Mouse (Mus musculus): ENCODE data around the gene Cry2.
"Not testable (repeated sequence)": the region's sequence is repeated elsewhere in the genome, so short reads cannot be mapped to it uniquely, and the experiment has no call there.

The Cry2 gene

DNA sequence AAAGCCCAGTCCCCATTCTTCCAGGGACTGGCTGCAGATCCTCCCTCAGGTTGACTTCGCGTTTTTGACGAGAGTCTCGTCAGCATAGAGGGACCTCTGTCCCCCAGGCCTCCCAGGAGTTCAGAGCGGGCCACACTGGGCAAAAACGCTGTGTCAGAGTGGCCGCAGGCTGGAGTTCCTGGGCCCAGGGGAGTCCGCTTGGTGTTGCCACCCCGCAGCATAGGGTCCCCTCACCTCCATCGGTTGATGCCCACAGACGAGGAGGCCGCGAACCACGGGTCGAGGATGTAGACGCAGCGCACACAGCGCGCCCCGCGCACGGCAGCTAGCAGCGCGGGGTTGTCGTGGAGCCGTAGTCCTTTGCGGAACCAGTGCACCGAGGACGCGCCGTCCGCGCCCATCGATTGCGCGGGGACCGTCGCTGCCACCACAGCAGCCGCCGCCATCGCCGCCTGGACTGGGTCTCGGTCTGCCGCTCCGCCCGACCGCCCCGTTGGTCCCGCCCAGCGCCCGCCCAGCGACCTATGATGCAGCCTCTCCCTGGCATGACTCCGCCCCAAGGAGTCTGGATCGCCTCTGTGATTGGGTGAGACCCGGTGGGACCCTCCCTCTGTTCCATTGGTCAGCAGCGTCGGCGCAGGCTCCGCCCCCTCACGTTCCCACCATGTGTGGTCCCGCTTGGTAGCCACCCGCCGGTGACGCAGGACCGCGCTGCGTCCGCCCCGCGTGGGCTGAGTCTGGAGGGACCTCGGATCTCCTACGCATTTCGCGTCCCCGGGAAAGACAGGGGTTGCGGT, at the start of gene Cry2:
Cry2 (minus strand) TSS at position 466 of the 797 bp plus-strand sequence.
- DNase-seq (ENCODE audit: extremely low read depth, low read depth) = peak; percentile 92

DNA sequence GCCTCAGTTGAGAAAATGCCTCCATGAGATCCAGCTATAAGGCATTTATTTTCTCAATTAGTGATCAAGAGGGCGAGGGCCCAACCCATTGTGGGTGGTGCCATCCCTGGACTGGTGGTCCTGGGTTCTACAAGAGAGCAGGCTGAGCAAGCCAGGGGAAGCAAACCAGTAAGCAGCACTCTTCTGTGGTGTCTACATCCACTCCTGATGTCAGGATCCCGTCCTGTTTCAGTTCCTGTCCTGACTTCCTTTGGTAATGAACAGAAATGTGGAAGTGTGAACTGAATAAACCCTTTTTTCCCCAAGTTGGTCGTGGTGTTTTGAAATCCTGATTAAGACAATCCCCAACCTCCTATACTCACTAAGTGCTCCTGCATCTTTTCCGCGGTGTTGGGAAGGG, 49.7 kb upstream of the Cry2 start:
- DNase-seq (ENCODE audit: extremely low read depth, low read depth) = no peak

DNA sequence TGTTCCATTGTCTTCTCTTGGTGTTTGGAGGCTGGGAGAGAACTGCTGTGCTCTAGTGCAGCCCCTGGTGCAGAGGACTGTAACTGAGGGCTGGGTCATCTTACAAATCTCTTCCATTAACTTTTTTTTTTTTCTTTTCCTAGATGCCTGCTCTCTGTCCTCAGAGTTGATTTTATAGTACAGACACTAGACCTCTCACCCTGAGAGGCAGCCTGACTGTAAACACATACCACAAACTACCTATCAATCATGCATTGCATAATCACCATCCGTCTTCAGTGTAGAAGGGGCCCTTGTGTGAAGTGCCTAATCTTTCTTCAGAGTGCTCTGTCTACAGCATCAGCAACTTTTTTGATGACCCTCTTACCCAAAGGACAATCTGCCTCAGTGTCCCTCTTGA, 48.7 kb upstream of the Cry2 start:
- no peak for DNase-seq (ENCODE audit: extremely low read depth, low read depth)

DNA sequence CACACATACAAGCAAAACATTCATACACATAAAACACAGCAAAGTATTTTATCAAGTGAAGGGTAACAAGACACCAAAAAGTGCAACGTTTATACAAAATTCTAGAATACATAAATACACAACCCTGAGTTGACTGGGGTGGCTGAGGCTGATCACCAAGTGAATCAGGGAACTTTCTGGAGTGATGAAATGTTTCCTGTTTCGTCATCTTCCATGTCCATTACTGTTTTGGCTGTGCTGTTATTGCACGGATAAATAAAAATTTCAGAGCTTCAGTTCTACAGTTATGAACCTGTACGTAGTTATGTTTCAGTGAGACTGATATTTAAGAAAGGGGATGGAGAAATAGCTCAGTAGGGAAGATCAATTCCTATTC, 44.5 kb upstream of the Cry2 start:
- no peak for DNase-seq (ENCODE audit: extremely low read depth, low read depth)

DNA sequence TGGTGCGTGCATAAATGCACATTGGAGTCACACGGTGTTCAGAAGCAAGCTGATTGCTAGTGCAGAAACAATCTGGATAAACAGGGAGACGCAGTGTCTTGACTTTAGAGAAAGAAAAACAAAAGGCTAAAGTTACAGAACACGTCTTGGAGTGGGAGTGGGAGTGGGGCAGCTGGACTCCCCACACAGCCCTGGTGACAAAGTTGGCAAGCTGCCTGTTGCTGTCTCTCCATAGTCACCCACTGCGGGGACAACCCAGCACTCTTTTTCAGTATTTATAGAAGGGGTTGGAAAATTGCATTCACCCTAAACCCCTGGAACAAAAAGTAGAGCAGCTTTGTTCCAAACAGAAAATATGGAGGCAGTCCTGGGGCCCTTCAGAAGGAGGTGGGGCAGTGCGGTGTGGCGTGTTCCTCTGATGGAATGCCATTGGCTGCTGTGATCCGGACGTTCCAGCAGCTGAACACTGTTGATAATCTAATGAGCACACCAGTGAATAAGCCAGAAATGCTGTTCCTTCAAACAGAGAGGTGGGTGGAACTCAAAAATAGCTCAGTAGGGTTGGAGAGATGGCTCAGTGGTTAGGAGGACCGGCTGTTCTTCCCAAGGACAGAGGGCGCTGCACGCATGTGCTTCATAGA, 43.9 kb upstream of the Cry2 start:
- DNase-seq (ENCODE audit: extremely low read depth, low read depth) = no peak

DNA sequence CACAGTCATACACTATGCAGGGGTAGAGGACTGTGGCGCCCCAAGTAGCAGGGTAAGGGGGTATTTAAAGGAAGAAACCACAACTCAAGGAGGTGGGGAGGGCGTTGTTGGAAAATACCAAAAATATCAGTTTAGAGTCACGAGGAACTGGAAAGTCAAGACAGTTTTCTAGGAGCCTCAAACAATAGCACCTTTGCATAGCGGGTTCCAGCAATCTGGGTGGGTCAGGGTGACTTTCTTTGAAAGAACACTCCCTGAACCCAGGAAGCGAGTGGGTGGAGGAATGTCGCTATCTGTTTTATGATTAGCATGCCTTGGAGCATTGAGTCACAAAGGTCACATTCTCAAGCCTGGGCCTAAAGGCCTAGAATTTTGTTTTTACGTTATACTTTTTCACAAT, 42.7 kb upstream of the Cry2 start:
- DNase-seq (ENCODE audit: extremely low read depth, low read depth) = not testable (repeated sequence)

DNA sequence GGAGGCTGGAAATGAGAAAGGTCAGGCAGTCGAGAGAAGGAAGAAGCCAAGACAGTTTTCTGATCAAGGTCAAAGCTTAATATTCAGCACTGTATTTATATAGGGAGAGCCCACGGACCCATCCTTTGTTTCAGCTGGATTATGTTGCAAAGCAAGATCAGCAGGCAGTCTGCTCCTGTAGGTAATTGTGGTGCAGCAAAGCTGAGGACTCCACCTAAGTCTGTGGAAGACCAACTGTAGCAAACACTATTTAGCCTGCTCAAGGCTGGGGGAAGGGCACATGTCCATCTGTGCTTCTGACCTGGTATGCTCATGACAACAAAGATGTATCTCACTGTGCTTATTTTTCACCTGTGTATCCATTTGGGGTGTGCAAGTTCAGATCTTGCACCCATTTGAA, 41.9 kb upstream of the Cry2 start:
- no peak for DNase-seq (ENCODE audit: extremely low read depth, low read depth)

DNA sequence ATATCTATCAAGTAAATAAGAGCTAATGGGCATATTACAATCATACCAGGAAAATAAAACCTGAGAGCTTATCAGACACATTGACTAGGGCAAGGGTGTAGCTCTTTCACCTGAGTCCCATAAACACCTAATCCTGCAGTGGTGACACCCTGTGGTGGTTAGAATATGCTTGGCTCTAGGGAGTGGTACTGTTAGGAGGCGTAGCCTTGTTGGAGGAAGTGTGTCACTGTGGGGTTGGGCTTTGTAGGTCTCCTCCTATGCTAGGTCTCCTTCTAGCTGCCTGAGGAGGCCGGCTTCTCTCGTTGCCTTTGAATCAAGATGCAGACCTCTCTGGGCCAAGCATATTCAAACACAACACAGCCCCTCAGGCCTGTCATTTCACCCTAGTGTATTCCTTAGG, 41.1 kb upstream of the Cry2 start:
- no peak for DNase-seq (ENCODE audit: extremely low read depth, low read depth)

DNA sequence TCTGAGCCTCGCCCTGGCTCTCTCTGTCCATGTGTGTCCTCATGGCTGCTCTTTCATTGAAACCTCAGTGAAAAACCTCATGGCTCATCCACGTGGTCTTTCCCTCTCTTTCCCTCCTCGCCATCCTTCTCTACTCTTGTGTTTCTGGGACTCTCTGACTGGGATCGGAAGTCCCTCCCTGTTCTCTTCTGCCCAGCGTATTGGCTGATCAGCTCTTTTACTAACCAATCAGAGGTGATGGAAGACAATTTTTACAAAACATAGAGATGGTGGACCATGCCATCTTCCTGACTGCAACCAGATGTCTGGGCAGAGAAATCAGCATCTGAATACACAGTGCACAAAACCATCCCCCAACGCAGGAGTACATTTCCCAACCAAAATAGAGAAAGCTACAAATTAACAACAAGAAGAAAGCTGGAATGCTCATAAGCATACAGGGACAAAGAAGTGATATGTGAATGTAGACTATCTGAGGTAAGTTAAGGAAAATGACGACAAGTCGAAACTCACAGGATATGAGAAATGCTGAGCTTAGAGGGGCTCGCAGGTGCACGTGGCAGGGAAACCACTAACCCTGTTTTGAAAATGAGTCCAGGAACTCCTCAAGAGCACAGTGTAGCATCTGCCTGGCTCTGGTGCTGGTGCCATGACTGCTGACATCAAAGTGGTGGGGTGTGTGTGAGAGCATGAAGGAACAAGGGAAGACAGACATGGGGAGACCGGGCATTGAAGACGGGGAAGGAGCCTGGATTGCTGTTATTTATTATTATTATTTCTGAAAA, 38.2 kb upstream of the Cry2 start:
- DNase-seq (ENCODE audit: extremely low read depth, low read depth) = no peak

DNA sequence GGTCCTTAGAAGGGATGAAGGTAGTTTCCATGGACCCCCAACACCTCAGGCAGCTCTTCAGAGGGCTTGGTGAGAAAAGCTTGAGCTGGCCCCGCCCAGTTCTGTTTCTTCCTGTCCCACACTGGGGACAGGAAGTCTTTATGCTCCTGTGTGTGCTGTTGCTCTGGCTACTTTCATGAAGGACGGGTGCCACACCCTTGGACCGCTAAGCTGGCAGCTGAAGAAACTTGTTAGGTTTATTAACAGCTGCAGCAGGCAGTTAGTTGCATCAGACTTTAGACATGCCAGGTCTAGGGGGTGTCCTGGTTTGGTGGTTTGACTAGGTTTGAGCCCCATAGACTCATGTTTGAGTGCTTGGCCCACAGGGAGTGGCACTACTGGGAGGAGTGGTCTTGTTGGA, 30.8 kb upstream of the Cry2 start:
- DNase-seq (ENCODE audit: extremely low read depth, low read depth) = no peak

DNA sequence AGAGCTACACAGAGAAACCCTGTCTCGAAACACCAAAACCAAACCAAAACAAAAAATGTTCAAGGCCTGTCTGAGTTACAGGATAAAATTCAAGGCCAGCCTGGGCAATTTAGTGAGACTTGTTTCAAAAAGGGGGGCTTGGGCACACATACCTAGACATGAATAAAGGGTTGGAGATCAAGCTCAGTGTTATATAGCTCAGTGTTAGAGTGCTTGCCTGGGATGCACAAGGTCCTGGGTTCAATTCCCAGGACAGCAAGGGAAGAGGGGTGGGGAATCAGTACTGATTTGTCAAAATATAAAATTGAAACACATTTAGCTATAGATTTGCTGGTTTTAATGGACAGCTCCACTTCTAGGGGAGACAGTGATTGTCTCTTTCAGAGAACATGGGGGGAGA, 27.4 kb upstream of the Cry2 start:
- no peak for DNase-seq (ENCODE audit: extremely low read depth, low read depth)

DNA sequence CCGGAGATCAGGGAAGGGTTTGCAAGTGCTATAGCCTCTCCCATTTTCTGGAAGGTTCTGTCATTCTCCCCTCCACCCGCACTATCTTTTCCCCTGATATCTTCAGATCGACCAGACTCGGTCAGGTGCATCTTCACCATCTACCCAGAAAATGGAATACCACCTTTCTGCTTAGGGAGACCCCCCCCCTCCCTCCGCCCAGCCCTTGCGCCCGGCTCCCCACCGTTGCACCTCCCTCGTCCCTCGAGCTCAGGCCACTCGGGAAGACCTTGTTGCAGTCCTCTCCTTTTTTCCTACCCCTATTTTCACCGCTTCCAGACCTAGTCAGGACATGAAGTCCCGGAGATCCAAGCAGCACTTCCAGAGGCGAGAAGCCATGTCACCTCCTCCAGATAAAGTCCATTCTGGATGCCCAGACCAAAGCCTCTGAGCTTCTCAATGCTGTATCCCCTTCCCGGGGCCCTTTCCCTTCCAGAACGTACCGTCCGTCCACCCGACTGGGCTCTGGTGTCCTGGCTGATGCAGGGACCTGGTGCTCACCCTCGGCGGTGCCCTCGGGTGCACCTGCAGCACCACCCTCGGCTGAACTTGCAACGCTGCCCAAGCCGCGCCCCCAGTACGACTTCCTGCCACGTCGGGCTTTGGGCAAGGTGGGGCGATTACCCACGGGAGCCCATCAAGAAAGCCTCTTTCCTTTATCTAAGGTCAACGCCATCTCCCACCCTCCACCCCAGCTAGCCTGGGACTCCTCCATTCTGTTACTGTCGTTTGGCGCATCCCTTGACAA, 26.3 kb upstream of the Cry2 start, which contains the start of gene Slc35c1:
Slc35c1 (minus strand) TSS at position 618 of the 787 bp plus-strand sequence.
- DNase-seq (ENCODE audit: extremely low read depth, low read depth) = no peak

DNA sequence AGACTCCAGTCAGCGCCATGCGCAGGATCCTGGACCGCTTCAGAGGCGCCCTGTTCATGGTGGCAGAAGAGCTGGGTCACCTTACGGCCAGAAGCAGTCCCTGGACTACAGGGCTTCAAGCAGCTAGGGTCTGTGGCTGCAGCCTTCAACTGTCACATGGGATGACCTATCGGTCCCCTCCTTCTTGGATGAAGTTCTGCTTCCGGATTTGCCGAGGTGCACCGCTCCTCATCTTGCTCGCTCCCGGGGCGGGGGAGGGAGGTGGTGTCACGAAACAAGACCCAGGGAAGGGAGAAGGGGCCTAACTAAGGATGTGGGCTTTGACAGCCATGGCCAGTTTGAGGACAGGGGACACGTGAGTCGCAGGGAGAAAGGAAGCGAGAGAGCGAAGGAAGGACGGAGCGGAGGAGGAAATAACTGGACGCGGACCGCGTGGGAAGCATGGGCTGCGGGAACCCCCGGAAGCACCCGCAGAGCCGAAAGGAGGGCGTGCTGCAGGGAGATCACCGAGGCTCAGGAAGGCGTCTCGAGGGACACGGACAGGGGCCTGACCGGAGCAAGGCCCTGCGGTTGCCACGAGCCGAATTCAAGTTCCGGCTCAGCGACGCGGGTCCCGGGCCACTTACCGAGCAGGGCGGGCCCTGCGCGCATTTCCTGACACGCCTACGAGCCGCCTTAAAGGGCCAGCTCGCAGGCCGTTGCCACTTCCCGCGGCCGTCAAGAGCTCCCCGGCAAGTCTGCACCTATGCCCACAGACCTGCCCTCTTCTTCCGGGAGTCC, 25.5 kb upstream of the Cry2 start:
- peak; percentile 64 for DNase-seq (ENCODE audit: extremely low read depth, low read depth)

DNA sequence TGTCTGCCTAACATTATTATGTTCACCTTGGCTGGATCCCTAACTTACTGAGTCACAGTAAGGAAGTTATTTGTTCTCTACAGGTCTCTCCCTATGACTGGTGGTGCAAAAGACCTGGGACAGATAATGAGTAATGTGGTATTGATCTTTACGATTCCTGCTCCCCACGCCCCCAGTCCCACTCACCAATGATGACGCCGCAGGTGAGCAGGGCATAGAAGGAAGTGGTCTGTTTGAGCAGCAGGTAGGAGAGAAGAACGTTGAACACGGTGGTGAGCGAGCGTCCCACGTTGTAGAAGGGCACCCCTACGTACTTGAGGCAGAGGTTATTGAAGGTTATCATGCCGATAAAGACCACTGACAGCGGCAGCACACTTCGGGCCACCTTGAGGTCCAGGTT, 24.6 kb upstream of the Cry2 start:
- DNase-seq (ENCODE audit: extremely low read depth, low read depth) = no peak

DNA sequence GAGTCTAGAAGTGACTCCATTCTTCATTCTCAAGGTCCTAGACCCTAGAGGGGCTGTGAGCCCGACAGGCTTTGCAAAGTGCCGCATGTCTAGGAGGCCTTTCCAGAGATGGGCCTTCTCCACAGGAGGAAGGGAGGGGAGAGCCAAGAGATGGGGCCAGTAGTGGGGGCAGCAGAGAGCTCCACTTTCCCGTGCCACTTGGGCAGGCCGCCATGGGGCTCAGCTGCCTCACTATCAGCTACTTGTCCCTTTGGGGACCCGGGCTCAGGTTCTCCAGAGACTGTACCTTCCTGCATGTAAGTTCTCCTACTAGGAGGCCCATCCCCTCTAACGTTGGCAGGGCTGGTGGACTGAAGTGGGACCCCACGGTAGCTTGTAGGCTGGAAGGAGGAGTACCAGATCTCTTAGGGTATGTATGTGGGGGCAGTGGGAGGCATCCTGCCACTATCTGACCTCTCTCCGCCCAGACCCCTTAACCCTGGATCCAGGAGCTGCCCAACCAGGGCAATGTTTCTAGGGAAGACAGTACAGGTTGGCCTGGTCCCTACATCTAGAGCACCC, 23.2 kb upstream of the Cry2 start:
- DNase-seq (ENCODE audit: extremely low read depth, low read depth) = no peak

DNA sequence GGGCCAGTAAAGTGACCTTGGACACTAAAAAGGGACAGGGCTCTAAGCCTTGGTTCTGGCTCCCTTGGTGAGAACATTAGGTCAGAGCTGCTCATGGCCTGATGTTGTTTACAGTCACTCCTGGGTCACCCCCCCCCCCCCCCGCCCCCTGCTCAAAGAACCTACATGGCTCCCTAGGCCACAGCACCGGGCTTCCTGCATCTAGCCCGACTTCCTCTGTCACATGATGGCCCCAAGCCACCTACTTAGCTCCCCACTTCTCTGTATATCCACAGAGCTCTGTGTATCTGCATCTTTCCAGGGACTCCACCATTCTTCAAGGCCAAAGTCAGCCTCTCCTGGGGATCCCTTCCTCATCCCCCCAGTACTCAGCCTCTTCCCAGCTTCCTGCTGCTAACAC, 21.9 kb upstream of the Cry2 start:
- DNase-seq (ENCODE audit: extremely low read depth, low read depth) = no peak

DNA sequence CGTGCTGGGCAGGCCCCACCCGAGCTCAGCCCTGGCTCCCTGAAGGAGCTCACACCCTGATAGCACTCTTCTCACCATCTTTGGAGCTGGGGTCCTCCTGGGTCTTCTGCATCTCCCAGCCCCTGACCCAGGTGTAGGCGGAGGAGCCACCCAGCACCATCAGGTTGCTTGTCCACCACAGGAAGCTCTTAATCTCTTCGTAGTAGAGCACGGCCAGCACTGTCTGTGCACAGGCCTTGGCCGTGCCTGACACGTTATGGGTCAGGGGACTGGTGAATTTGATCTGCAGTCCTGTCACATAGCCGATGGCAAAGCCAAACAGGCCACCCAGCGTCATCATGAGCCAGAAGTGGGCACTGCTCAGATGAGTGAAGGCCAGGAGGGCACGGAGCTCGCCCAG, 20.3 kb upstream of the Cry2 start:
- no peak for DNase-seq (ENCODE audit: extremely low read depth, low read depth)

DNA sequence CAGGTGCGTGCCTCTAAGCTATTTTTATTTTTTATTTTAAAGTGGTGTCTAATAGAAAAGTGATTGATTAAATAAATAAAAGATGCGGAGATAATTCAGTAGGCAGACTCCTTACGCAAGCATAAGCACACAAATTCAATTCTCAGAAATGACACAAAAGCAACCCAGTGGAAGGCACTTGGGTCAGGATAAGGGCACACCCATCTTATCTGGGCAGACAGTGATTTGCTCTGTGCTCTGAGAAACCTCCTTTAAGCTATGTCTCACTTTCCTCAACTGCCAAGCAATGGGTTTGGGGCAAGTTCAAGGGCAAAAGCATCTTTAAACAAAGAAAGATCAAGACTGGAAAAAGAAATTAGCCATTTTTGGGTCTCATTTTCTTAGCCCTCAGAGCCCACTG, 17.3 kb upstream of the Cry2 start:
- DNase-seq (ENCODE audit: extremely low read depth, low read depth) = no peak

DNA sequence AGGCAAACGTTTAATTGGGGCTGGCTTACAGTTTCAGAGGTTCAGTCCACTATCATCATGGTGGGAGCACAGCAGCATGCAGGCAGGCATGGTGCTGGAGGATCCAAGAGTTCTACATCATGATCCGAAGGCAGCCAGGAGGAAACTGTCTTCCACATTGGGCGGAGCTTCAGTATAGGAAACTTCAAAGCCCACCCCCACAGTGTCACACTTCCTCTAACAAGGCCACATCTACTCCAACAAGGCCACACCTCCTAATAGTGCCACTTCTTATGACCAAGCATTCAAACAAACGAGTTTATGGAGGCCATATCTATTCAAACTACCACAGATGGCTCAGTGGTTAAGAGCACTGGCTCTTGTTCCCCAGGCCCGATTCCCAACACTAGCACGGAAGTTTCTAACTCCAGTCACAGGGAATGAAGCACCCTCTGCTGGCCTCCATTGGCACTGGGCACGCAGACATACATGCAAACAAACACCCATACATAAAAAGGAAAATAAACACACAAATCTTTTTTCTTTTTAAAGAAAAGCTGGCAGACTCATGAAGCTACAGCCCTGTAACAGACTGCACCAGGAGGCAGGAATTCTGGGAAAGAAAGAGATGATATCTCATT, 13.4 kb upstream of the Cry2 start:
- DNase-seq (ENCODE audit: extremely low read depth, low read depth) = peak; percentile 85

DNA sequence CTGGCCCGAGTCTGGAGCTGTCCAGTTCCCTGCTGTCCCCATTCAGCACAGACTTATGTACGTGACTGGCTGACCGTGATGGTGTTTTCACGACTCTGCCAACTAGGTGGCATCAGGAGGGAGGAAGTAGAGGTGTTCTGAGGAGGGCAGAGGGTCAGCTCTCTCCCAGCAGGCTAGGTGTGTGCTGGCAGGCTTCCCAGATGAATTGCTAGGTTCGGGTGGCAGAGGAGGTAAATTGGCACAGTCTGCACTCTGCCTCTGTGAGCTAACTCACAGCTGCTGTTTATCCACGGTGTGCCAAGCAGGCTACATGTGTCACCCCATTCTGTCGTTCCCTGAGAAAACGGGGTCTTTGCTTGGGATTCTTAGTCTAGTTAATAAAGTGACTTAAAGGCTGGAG, 12.8 kb upstream of the Cry2 start:
- no peak for DNase-seq (ENCODE audit: extremely low read depth, low read depth)
